Mouse (Mus musculus) intestine, embryonic 16.5 days (tissue): ENCODE measurements at regions not wholly inside any gene's neighbourhood (a gene's known extent, or its start where the extent isn't known, plus 50 kb on each side); places are given as distances from the start of the nearest gene placed in this dataset.

Source experiments
- ATAC-seq: fragments of 200-750 bp; cut with Nextera tagmentation; 2 replicates; pipeline ENCODE4 v1.8.0; 2017; ENCODE audit warnings: moderate TSS enrichment, moderate library complexity
- H3K27ac ChIP-seq: fragments of 300-500 bp; sonication (generic); 2 replicates; pipeline ENCODE4 v1.5.1; 2014; ENCODE audit warnings: mild to moderate bottlenecking, low read length
- H3K27me3 ChIP-seq: fragments of 300-500 bp; sonication (generic); replicated peaks from 2 replicates; pipeline ENCODE4 v1.6.1; 2014; ENCODE audit warnings: low read length, control low read depth, mixed read lengths; ENCODE audit not compliant: control insufficient read depth, insufficient read depth
- H3K36me3 ChIP-seq: fragments of 300-500 bp; sonication (generic); 2 replicates; pipeline ENCODE4 v1.6.1; 2014; ENCODE audit warnings: low read length, control low read depth; ENCODE audit not compliant: control insufficient read depth, insufficient read depth
- H3K4me1 ChIP-seq: fragments of 300-500 bp; sonication (generic); 2 replicates; pipeline ENCODE4 v1.6.1; 2014; ENCODE audit warnings: low read length, control low read depth, mixed read lengths; ENCODE audit not compliant: control insufficient read depth, insufficient read depth
- H3K4me2 ChIP-seq: fragments of 300-500 bp; sonication (generic); 2 replicates; pipeline ENCODE4 v1.6.1; 2014; ENCODE audit warnings: low read depth, low read length, control low read depth
- H3K4me3 ChIP-seq: fragments of 300-500 bp; sonication (generic); 2 replicates; pipeline ENCODE4 v1.5.1; 2014; ENCODE audit warnings: mild to moderate bottlenecking, low read length
- H3K9ac ChIP-seq: fragments of 300-500 bp; sonication (generic); 2 replicates; pipeline ENCODE4 v1.6.1; 2014; ENCODE audit warnings: low read depth, low read length
- H3K9me3 ChIP-seq: fragments of 300-500 bp; sonication (generic); 2 replicates; pipeline ENCODE4 v1.6.1; 2016; ENCODE audit warnings: low read length, control low read depth; ENCODE audit not compliant: control insufficient read depth
- WGBS: fragments of 180-500 bp; shearing (Covaris S2); extraction: QIAGEN DNeasy Blood & Tissue Kit; methylation state at CpG from one replicate; pipeline ENCODE4 v1.1.7; 2014; 5-methylcytosine and 5-hydroxymethylcytosine counted together

- ATAC-seq, result no peak
- no peaks in the 10 kb centered on the region for H3K36me3 ChIP-seq
- no peaks in the 10 kb centered on the region for H3K4me1 ChIP-seq
- H3K4me2 ChIP-seq, result no peak overlapping the region
- H3K9me3 ChIP-seq, result no peaks in the 10 kb centered on the region
- no peak overlapping the region for H3K9ac ChIP-seq
- WGBS, result 79% methylated on average over 1 of the region's 1 CpGs
- H3K27ac ChIP-seq, result no peak overlapping the region
- H3K27me3 ChIP-seq, result no peaks in the 10 kb centered on the region
- H3K4me3 ChIP-seq, result no peak overlapping the region
These were observed 445.7 kb downstream of the Irx1 start for GRCm38 (mm10) chr13:71517776-71518175.

- no peak overlapping the region for H3K27ac ChIP-seq
- 58% methylated on average over 6 of the region's 6 CpGs for WGBS
- no peak for ATAC-seq
- H3K9ac ChIP-seq, result no peak overlapping the region
- no peak overlapping the region for H3K4me2 ChIP-seq
- no peak overlapping the region for H3K4me3 ChIP-seq
- no peaks in the 10 kb centered on the region for H3K9me3 ChIP-seq
- H3K36me3 ChIP-seq, result no peaks in the 10 kb centered on the region
- H3K27me3 ChIP-seq, result no peaks in the 10 kb centered on the region
- H3K4me1 ChIP-seq, result no peaks in the 10 kb centered on the region
These were observed 450.3 kb downstream of the Irx1 start for GRCm38 (mm10) chr13:71513204-71513603.

DNA sequence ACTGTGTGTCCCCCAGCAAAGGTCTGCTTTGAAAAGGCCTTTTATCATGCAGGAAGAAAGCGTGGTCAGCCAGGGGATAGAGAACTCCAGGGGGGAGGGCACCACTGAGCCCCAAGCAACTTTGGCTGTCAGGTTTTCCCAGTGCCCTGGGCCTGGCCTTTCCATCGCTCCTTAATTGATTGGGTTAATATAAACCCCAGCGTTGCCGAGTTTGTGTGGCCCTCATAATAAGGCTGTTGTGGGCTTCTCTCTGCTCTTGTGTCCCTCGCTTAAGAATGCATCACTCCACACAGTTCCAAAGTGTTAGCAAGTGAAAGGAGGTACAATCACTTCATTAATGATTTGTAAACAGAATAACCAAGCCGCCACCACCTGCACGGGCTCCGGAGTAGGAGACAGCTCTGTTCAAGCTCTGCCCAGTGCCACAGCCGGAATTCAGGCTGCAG, 455.5 kb downstream of the Irx1 start:
- Histone ChIP-seq H3K4me2 (no peak overlapping the region), H3K27ac (no peak overlapping the region), H3K9ac (no peak overlapping the region), H3K36me3 (no peaks in the 10 kb centered on the region), H3K4me3 (no peak overlapping the region), H3K27me3 (no peaks in the 10 kb centered on the region), H3K9me3 (no peaks in the 10 kb centered on the region), H3K4me1 (no peaks in the 10 kb centered on the region)
- 15% methylated on average over 9 of the region's 9 CpGs for WGBS
- no peak for ATAC-seq

DNA sequence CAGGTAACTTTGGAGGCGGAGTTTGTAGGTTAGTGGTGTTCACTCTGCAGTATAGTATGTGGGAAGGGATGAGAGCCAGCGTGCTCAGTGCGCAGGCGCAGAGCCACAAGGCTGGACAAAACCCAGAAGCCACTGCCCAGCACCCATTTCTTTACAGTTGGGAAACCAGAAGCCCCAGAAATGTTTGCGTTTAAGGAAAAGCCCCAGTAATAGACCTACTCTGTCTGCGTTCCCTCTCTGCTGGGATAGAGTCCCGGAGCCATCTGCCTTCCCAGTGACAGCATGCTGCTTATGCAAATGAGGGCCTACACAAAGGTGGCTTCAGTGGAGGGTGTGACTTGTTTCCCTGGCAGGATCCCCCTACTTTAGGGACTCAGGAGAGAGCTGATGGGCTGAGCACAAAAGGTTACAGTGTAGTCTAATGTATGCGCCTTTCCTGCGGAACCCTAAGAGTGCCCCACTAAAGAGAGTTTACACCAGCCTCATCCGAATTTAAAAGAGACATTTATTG, 456.0 kb downstream of the Irx1 start:
- H3K4me1 ChIP-seq, result no peaks in the 10 kb centered on the region
- ATAC-seq, result peak; percentile 69; the same call in 1 of the 2 replicates
- H3K27ac ChIP-seq, result no peak overlapping the region
- no peaks in the 10 kb centered on the region for H3K9me3 ChIP-seq
- 15% methylated on average over 10 of the region's 10 CpGs for WGBS
- no peak overlapping the region for H3K9ac ChIP-seq
- H3K4me2 ChIP-seq, result peak overlapping the region; percentile 1
- no peaks in the 10 kb centered on the region for H3K36me3 ChIP-seq
- no peaks in the 10 kb centered on the region for H3K27me3 ChIP-seq
- H3K4me3 ChIP-seq, result no peak overlapping the region

- Histone ChIP-seq H3K27ac (no peak overlapping the region), H3K27me3 (no peaks in the 10 kb centered on the region), H3K9ac (no peak overlapping the region), H3K36me3 (no peaks in the 10 kb centered on the region), H3K4me2 (no peak overlapping the region), H3K4me3 (no peak overlapping the region), H3K9me3 (no peaks in the 10 kb centered on the region), H3K4me1 (no peaks in the 10 kb centered on the region)
- no peak for ATAC-seq
- WGBS, result 28% methylated on average over 7 of the region's 7 CpGs
These were observed 456.7 kb downstream of the Irx1 start for GRCm38 (mm10) chr13:71506777-71507176.

- Histone ChIP-seq H3K4me3 (no peak overlapping the region), H3K27ac (no peak overlapping the region), H3K9ac (no peak overlapping the region), H3K27me3 (no peaks in the 10 kb centered on the region), H3K36me3 (no peaks in the 10 kb centered on the region), H3K4me2 (no peak overlapping the region), H3K4me1 (no peaks in the 10 kb centered on the region; the same call in 1 of the 2 replicates), H3K9me3 (no peaks in the 10 kb centered on the region)
- no peak for ATAC-seq
- 50% methylated on average over 6 of the region's 6 CpGs for WGBS
These were observed 473.8 kb downstream of the Irx1 start for GRCm38 (mm10) chr13:71489773-71490172.

GRCm38 (mm10) chr13:71481205-71481604, 482.3 kb downstream of the Irx1 start:
- Histone ChIP-seq H3K9me3 (no peaks in the 10 kb centered on the region), H3K36me3 (no peaks in the 10 kb centered on the region), H3K4me1 (no peaks in the 10 kb centered on the region), H3K9ac (no peak overlapping the region), H3K4me3 (no peak overlapping the region), H3K4me2 (no peak overlapping the region), H3K27me3 (no peaks in the 10 kb centered on the region), H3K27ac (no peak overlapping the region)
- ATAC-seq, result no peak

DNA sequence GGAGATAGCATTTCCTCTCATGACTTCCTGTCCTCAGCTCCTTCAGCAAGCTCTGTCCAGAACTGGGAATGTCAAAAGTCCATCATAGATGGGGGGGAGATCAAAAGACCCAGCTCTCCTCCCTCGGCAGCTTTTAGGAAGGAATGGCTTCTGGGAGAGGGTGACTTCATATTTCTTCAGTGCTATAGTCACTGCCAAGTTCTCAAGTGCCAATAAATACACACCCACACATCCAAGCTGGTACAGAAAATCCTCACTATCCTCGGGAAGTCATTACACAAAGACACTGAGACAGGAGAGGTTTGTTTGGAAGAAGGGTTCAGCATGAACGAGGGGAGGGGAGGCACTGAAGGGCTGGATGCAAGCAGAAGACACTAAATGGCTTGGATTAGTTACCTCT, 502.0 kb downstream of the Irx1 start:
- ATAC-seq, result no peak
- WGBS, result 51% methylated on average over 3 of the region's 3 CpGs
- H3K27me3 ChIP-seq, result no peaks in the 10 kb centered on the region; the same call in 1 of the 2 replicates
- H3K4me2 ChIP-seq, result no peak overlapping the region
- H3K36me3 ChIP-seq, result no peaks in the 10 kb centered on the region
- no peak overlapping the region for H3K4me3 ChIP-seq
- H3K9me3 ChIP-seq, result no peaks in the 10 kb centered on the region
- no peaks in the 10 kb centered on the region for H3K4me1 ChIP-seq
- no peak overlapping the region for H3K9ac ChIP-seq
- H3K27ac ChIP-seq, result no peak overlapping the region

- no peaks in the 10 kb centered on the region for H3K4me1 ChIP-seq
These were observed 502.9 kb downstream of the Irx1 start for GRCm38 (mm10) chr13:71460607-71461006.

GRCm38 (mm10) chr13:71460097-71460496, 503.4 kb downstream of the Irx1 start:
- H3K36me3 ChIP-seq, result no peaks in the 10 kb centered on the region
- no peak overlapping the region for H3K4me3 ChIP-seq
- no peaks in the 10 kb centered on the region; the same call in 1 of the 2 replicates for H3K27me3 ChIP-seq
- H3K4me2 ChIP-seq, result no peak overlapping the region
- no peak for ATAC-seq
- H3K27ac ChIP-seq, result no peak overlapping the region
- H3K4me1 ChIP-seq, result no peaks in the 10 kb centered on the region
- H3K9ac ChIP-seq, result no peak overlapping the region
- WGBS, result 43% methylated on average over 9 of the region's 9 CpGs
- no peaks in the 10 kb centered on the region for H3K9me3 ChIP-seq

More at GRCm38 (mm10) chr13:71460607-71461006, 502.9 kb downstream of the Irx1 start:
- Histone ChIP-seq H3K4me3 (no peak overlapping the region), H3K9ac (no peak overlapping the region), H3K4me2 (no peak overlapping the region), H3K9me3 (no peaks in the 10 kb centered on the region), H3K27me3 (no peaks in the 10 kb centered on the region; the same call in 1 of the 2 replicates), H3K36me3 (no peaks in the 10 kb centered on the region), H3K27ac (no peak overlapping the region)
- 86% methylated on average over 2 of the region's 2 CpGs for WGBS
- no peak for ATAC-seq
